Comparison of ENCODE assay signal across 8 mouse cellular contexts in the genomic region with DNA sequence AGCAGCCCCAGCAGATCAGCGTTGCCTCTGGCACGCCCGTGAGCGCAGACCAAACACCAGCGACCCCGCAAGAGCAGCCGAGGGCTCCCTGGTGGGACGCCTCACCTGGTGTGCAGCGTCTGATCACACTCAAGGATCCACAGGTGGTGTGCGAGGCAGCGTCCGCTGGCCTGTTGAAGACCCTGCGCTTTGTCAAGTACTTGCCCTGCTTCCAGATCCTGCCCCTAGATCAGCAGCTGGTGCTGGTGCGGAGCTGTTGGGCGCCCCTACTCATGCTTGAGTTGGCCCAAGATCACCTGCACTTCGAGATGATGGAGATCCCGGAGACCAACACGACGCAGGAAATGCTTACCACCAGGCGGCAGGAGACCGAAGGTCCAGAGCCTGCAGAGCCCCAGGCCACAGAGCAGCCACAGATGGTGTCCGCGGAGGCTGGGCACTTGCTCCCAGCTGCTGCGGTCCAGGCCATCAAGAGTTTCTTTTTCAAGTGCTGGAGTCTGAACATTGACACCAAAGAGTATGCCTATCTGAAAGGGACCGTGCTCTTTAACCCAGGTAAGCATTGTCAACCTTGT. TPM values are rescaled to one million over a fixed set of nuclear protein-coding genes. Genes with fewer than 3 reads are reported as not detected.
DNase-seq lines count a peak whose midpoint lies in the region; ATAC-seq lines count a peak whose summit lies in the region.

No protein-coding gene starts in this region.

- H3K36me3 ChIP-seq in limb, embryonic 12.5 days: no peaks in the 10 kb centered on the region

- H3K27me3 ChIP-seq in limb, embryonic 12.5 days: peaks cover 31% of the 10 kb centered on the region

- WGBS in limb, embryonic 12.5 days: 27% methylated on average over 25 of the region's 25 CpGs

- no peak for ATAC-seq in limb, embryonic 12.5 days (ENCODE audit: insufficient number of reproducible peaks, insufficient read depth, low FRiP score, low TSS enrichment, low read depth)

- peak; percentile 36 for DNase-seq in adrenal gland, adult 2 months
- no peak for DNase-seq in adrenal gland, adult 18-20 months (ENCODE audit: low spot score in 2 of 2)
- peak; percentile 2 for DNase-seq in right cerebral cortex, postnatal 25 days
- no peak for DNase-seq in right cerebral cortex, postnatal 14 days
- DNase-seq in testis, postnatal 10 days (ENCODE audit: low spot score): peak; percentile 53
- DNase-seq in layer of hippocampus, postnatal 14 days (ENCODE audit: low spot score in 2 of 2): no peak
- DNase-seq in ovary, postnatal 14 days (ENCODE audit: low spot score): no peak

- no peaks in the 10 kb centered on the region for H3K4me1 ChIP-seq in limb, embryonic 12.5 days (replicated peaks)

- no peak overlapping the region for H3K27ac ChIP-seq in limb, embryonic 12.5 days

- H3K4me3 ChIP-seq in limb, embryonic 12.5 days (replicated peaks): peak overlapping the region; percentile 37

- no peak overlapping the region for H3K9ac ChIP-seq in limb, embryonic 12.5 days (replicated peaks)

- H3K4me2 ChIP-seq in limb, embryonic 12.5 days: peak overlapping the region; percentile 70

- H3K9me3 ChIP-seq in limb, embryonic 12.5 days: no peaks in the 10 kb centered on the region

RNA-seq across cellular contexts. Expression of a gene that starts 0.9 kb away (rescaled TPM):
- total RNA-seq in adrenal gland, adult 2 months (2021): 10 to 100 TPM in 1 of 2 experiments, 1 to 10 TPM in 1; 7.8 to 13.3 TPM
- polyA plus RNA-seq in adrenal gland, adult 2 months (2012; rRNA removed): 67.2 and 81.0 TPM in 2 replicates
- 10 to 100 TPM in 1 of 2 experiments, 1 to 10 TPM in 1; 1.6 to 11.7 TPM for total RNA-seq in adrenal gland, adult 18-20 months (2021)
- polyA plus RNA-seq in limb, embryonic 12.5 days (2016; fragmentation: Nextera tagmentation; extraction: Ambion mirVana): 0.11 TPM in 1 of 2 replicates, not detected in the other
- not detected for total RNA-seq in layer of hippocampus, postnatal 14 days (2021)

Comparison
In these comparisons a context has a peak if more than half of its experiments do, and no peak if none do; other contexts are left out.
1. DNase-seq: peak in adrenal gland, adult 2 months (single experiment), right cerebral cortex, postnatal 25 days (single experiment) and testis, postnatal 10 days (single experiment); none in adrenal gland, adult 18-20 months (0 of 2), right cerebral cortex, postnatal 14 days (single experiment), layer of hippocampus, postnatal 14 days (0 of 2) and ovary, postnatal 14 days (single experiment).